Mouse (Mus musculus): ENCODE results near the gene Tnip2. TPM values are rescaled to one million over a fixed set of nuclear protein-coding genes. Genes with fewer than 3 reads are reported as not detected.

Tnip2 gene
- polyA plus RNA-seq, 1 experiment from 2014 or later: 9.6 TPM

DNA sequence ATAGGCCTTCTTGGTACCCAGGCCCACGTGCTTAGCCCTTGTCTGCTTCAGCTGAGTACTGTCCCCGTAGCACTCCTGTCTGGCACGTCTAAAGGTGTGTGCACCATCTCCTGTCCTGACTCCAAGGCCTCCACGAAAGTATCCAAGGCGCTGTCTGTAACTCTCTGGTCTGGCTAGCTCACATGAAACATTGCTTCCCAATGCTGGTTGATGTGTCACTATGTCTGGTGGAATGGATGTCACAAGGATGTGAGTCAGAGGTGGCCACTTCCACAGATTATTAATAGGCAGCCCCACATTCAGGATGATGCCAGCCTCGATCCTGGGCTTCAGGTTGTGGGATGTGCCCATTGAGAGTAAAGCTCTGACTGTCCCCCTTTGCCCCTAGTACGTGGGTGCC lies 22.0 kb upstream of the Tnip2 start:
- no peak overlapping the region for H3K4me3 ChIP-seq (replicated peaks)
- H3K27me3 ChIP-seq: no peaks in the 10 kb centered on the region
- no peak overlapping the region for H3K27ac ChIP-seq
- no peaks in the 10 kb centered on the region for H3K9me3 ChIP-seq
- WGBS: 86% methylated on average over 7 of the region's 7 CpGs
- no peaks in the 10 kb centered on the region for H3K36me3 ChIP-seq
- no peak for ATAC-seq (ENCODE audit: insufficient number of reproducible peaks, insufficient read depth, low FRiP score, low TSS enrichment, low read depth)
- no peak overlapping the region for H3K4me2 ChIP-seq
- no peaks in the 10 kb centered on the region for H3K4me1 ChIP-seq (replicated peaks)
- no peak overlapping the region for H3K9ac ChIP-seq (replicated peaks)

DNA sequence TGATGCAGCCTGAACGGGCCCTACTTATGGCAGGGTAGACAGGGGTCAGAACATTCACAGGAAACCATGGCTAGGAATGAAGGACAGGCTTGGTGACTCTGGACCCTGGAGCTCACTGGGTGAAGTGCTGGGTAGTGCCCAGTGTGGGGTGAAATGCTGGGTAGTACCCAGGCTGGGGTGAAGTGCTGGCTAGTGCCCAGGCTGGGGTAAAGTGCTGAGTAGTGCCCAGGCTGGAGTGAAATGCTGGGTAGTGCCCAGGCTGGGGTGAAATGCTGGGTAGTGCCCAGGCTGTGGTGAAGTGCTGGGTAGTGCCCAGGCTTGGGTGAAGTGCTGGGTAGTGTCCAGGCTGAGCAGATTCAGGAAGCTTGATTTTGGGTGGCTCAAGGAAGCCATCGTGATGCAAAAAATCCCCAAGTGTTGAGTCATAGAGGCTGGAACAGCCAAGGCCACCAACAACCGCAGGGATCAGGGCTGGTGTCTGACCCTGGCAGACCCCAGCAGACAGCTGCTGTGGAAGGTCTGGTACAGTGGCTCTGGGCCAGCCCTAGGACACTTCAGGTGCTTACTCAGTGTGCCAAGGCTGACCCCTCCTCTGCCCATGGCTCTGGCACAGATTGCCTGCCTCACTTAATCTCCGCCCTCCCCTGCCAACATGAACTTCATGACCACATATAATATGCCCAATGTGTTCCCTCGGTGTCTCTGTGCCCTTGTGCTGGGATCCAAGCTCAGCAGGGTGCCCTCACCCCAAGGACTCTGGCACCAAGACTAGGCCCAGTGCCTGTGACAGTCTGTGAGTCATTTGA lies 21.2 kb upstream of the Tnip2 start:
- 77% methylated on average over 5 of the region's 5 CpGs for WGBS

DNA sequence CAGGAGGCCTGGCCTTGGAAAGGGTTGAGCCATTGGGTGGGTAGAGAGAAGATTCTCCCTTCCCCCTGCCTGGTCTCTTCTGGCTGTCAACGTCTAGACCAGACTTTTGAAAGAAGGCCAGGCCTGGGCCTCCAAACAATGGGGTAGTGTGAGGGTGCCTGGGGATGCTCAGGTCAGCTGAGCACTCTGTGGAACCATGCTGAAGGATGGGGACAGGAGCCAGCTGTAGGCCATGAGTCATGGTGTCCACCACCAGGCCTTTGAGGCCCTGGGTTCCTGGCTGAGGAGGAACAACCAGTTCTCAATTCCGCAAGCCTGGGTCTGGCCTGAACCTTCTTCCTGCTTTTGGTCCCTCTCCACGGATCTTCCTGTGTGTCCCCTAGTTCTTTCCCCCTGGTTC lies 20.0 kb upstream of the Tnip2 start:
- Histone ChIP-seq H3K9ac (replicated peaks) (no peak overlapping the region), H3K36me3 (no peaks in the 10 kb centered on the region), H3K27me3 (no peaks in the 10 kb centered on the region), H3K9me3 (no peaks in the 10 kb centered on the region), H3K4me2 (no peak overlapping the region), H3K4me3 (replicated peaks) (no peak overlapping the region), H3K4me1 (replicated peaks) (no peaks in the 10 kb centered on the region), H3K27ac (no peak overlapping the region)
- 80% methylated on average over 3 of the region's 3 CpGs for whole genome bisulfite sequencing
- ATAC-seq (ENCODE audit: insufficient number of reproducible peaks, insufficient read depth, low FRiP score, low TSS enrichment, low read depth): no peak

More for the DNA sequence above, 21.2 kb upstream of the Tnip2 start:
- H3K9me3 ChIP-seq: no peaks in the 10 kb centered on the region
- no peak for ATAC-seq (ENCODE audit: insufficient number of reproducible peaks, insufficient read depth, low FRiP score, low TSS enrichment, low read depth)
- H3K4me1 ChIP-seq (replicated peaks): no peaks in the 10 kb centered on the region
- no peaks in the 10 kb centered on the region for H3K36me3 ChIP-seq
- H3K9ac ChIP-seq (replicated peaks): no peak overlapping the region
- no peak overlapping the region for H3K4me2 ChIP-seq
- no peak overlapping the region for H3K4me3 ChIP-seq (replicated peaks)
- H3K27me3 ChIP-seq: no peaks in the 10 kb centered on the region
- H3K27ac ChIP-seq: no peak overlapping the region

- Histone ChIP-seq H3K4me2 (no peak overlapping the region), H3K4me3 (replicated peaks) (no peak overlapping the region), H3K36me3 (no peaks in the 10 kb centered on the region), H3K9ac (replicated peaks) (no peak overlapping the region), H3K27ac (no peak overlapping the region), H3K27me3 (no peaks in the 10 kb centered on the region), H3K9me3 (no peaks in the 10 kb centered on the region), H3K4me1 (replicated peaks) (no peaks in the 10 kb centered on the region)
- 64% methylated on average over 5 of the region's 5 CpGs for WGBS
- ATAC-seq (ENCODE audit: insufficient number of reproducible peaks, insufficient read depth, low FRiP score, low TSS enrichment, low read depth): no peak
Observed at GRCm38 (mm10) chr5:34533066-34533465, 19.3 kb upstream of the Tnip2 start.

- Histone ChIP-seq H3K4me2 (no peak overlapping the region), H3K4me3 (replicated peaks) (no peak overlapping the region), H3K4me1 (replicated peaks) (no peaks in the 10 kb centered on the region), H3K36me3 (no peaks in the 10 kb centered on the region), H3K27ac (no peak overlapping the region), H3K27me3 (peaks cover 15% of the 10 kb centered on the region; the same call in 1 of the 2 replicates), H3K9me3 (no peaks in the 10 kb centered on the region), H3K9ac (replicated peaks) (no peak overlapping the region)
- 41% methylated on average over 4 of the region's 4 CpGs for WGBS
- no peak for ATAC-seq (ENCODE audit: insufficient number of reproducible peaks, insufficient read depth, low FRiP score, low TSS enrichment, low read depth)
Observed at GRCm38 (mm10) chr5:34530687-34531086, 16.9 kb upstream of the Tnip2 start.

- Histone ChIP-seq H3K9me3 (no peaks in the 10 kb centered on the region), H3K4me3 (replicated peaks) (no peak overlapping the region), H3K27me3 (peaks cover 15% of the 10 kb centered on the region; the same call in 1 of the 2 replicates), H3K4me2 (no peak overlapping the region), H3K27ac (no peak overlapping the region), H3K4me1 (replicated peaks) (no peaks in the 10 kb centered on the region), H3K36me3 (no peaks in the 10 kb centered on the region), H3K9ac (replicated peaks) (no peak overlapping the region)
- WGBS: 74% methylated on average over 5 of the region's 5 CpGs
- ATAC-seq (ENCODE audit: insufficient number of reproducible peaks, insufficient read depth, low FRiP score, low TSS enrichment, low read depth): no peak
Observed at GRCm38 (mm10) chr5:34530116-34530515, 16.3 kb upstream of the Tnip2 start.

GRCm38 (mm10) chr5:34528724-34529123 lies 14.9 kb upstream of the Tnip2 start:
- no peak for ATAC-seq (ENCODE audit: insufficient number of reproducible peaks, insufficient read depth, low FRiP score, low TSS enrichment, low read depth)
- no peak overlapping the region for H3K9ac ChIP-seq (replicated peaks)
- no peak overlapping the region for H3K4me3 ChIP-seq (replicated peaks)
- peaks cover 20% of the 10 kb centered on the region; the same call in 1 of the 2 replicates for H3K27me3 ChIP-seq
- H3K27ac ChIP-seq: no peak overlapping the region
- H3K36me3 ChIP-seq: no peaks in the 10 kb centered on the region
- no peaks in the 10 kb centered on the region for H3K4me1 ChIP-seq (replicated peaks)
- H3K4me2 ChIP-seq: no peak overlapping the region
- H3K9me3 ChIP-seq: no peaks in the 10 kb centered on the region
- 84% methylated on average over 5 of the region's 5 CpGs for WGBS

GRCm38 (mm10) chr5:34527352-34527751 lies 13.6 kb upstream of the Tnip2 start:
- no peak overlapping the region for H3K9ac ChIP-seq (replicated peaks)
- H3K27ac ChIP-seq: no peak overlapping the region
- H3K4me3 ChIP-seq (replicated peaks): no peak overlapping the region
- 89% methylated on average over 2 of the region's 2 CpGs for WGBS
- H3K36me3 ChIP-seq: no peaks in the 10 kb centered on the region
- no peaks in the 10 kb centered on the region for H3K9me3 ChIP-seq
- no peak for ATAC-seq (ENCODE audit: insufficient number of reproducible peaks, insufficient read depth, low FRiP score, low TSS enrichment, low read depth)
- H3K4me2 ChIP-seq: no peak overlapping the region
- no peaks in the 10 kb centered on the region for H3K4me1 ChIP-seq (replicated peaks)
- peaks cover 20% of the 10 kb centered on the region; the same call in 1 of the 2 replicates for H3K27me3 ChIP-seq

DNA sequence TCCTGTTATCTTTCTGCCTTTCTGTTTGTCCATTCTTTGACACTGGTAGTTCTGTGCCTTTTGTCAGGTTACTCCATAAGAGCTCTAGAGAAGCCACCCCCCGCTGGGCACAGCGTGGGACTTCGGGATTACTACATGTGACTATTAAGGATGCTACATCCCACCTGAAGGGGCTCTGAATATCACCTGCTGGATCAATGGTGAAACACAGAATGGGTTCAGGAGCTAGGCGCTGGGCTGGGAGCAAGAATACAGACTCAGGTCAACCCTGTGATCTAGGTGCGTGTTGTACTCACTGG lies 12.6 kb upstream of the Tnip2 start:
- H3K4me1 ChIP-seq (replicated peaks): no peaks in the 10 kb centered on the region
- peak overlapping the region; percentile 71 for H3K4me2 ChIP-seq
- WGBS: 41% methylated on average over 5 of the region's 5 CpGs
- H3K27ac ChIP-seq: no peak overlapping the region
- H3K9ac ChIP-seq (replicated peaks): no peak overlapping the region
- H3K4me3 ChIP-seq (replicated peaks): peak overlapping the region; percentile 48; the same call in 1 of the 2 replicates
- no peaks in the 10 kb centered on the region for H3K9me3 ChIP-seq
- no peaks in the 10 kb centered on the region for H3K36me3 ChIP-seq
- H3K27me3 ChIP-seq: peaks cover 20% of the 10 kb centered on the region; the same call in 1 of the 2 replicates
- ATAC-seq (ENCODE audit: insufficient number of reproducible peaks, insufficient read depth, low FRiP score, low TSS enrichment, low read depth): no peak

- peak within 1 kb of the TSS; percentile 44; the same call in 1 of the 2 replicates for H3K9ac ChIP-seq (replicated peaks)
- H3K9me3 ChIP-seq: no peaks in the 10 kb centered on the region
- H3K27me3 ChIP-seq: peaks cover 20% of the 10 kb centered on the region; the same call in 1 of the 2 replicates
- WGBS: 3% methylated on average over 38 of the region's 38 CpGs
- peak within 1 kb of the TSS; percentile 48 for H3K4me3 ChIP-seq (replicated peaks)
- no peaks in the 10 kb centered on the region for H3K4me1 ChIP-seq (replicated peaks)
- H3K36me3 ChIP-seq: no peaks in the 10 kb centered on the region
- H3K27ac ChIP-seq: no peak within 1 kb of the TSS
- H3K4me2 ChIP-seq: peak within 1 kb of the TSS; percentile 71
- peak; percentile 87 for ATAC-seq (ENCODE audit: insufficient number of reproducible peaks, insufficient read depth, low FRiP score, low TSS enrichment, low read depth)
Observed at GRCm38 (mm10) chr5:34525663-34526476, 12.1 kb upstream of the Tnip2 start, which contains the start of gene Sh3bp2. Sh3bp2 (plus strand) TSS chr5:34525838.

DNA sequence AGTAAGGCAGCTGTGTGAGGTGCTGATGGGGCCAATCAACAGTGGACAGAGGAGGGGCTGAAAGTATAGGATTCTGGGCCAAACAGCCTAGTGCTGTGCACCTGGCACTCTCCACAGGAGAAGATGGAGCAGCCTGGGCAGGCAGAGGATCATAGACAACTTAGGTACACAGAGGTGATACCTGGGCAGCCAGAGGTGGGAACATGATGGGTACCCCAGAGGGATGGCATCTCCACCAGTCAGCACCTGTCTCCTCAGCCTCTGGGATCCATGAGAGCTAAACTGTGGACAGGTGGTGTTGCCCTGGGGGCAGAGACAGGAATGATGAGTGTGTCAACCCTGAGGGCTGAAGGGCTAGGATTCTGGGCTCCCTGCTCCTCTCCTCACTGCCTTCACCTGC lies 10.7 kb upstream of the Tnip2 start:
- no peak overlapping the region for H3K27ac ChIP-seq
- H3K4me1 ChIP-seq (replicated peaks): no peaks in the 10 kb centered on the region
- ATAC-seq (ENCODE audit: insufficient number of reproducible peaks, insufficient read depth, low FRiP score, low TSS enrichment, low read depth): no peak
- H3K4me3 ChIP-seq (replicated peaks): no peak overlapping the region
- H3K36me3 ChIP-seq: no peaks in the 10 kb centered on the region
- H3K9ac ChIP-seq (replicated peaks): no peak overlapping the region
- peaks cover 20% of the 10 kb centered on the region; the same call in 1 of the 2 replicates for H3K27me3 ChIP-seq
- H3K9me3 ChIP-seq: no peaks in the 10 kb centered on the region
- H3K4me2 ChIP-seq: no peak overlapping the region

Measured in limb, embryonic 12.5 days (tissue).